Mouse (Mus musculus) urinary bladder, postnatal 25 days (tissue): Measurements from ENCODE around the gene Xylt2.
A peak's percentile ranks its signal among the peaks of the same experiment; 100 is the strongest.
"Not testable (repeated sequence)": the region's sequence is repeated elsewhere in the genome, so short reads cannot be mapped to it uniquely, and the experiment has no call there.

ENCODE experiments used
- DNase-seq: peaks from one replicate; pipeline ENCODE4 v3.0.0; 2022; ENCODE audit warnings: low spot score

Gene Xylt2

GRCm38 (mm10) chr11:94676308-94676707, 1.0 kb downstream of the Xylt2 start:
- no peak for DNase-seq

DNA sequence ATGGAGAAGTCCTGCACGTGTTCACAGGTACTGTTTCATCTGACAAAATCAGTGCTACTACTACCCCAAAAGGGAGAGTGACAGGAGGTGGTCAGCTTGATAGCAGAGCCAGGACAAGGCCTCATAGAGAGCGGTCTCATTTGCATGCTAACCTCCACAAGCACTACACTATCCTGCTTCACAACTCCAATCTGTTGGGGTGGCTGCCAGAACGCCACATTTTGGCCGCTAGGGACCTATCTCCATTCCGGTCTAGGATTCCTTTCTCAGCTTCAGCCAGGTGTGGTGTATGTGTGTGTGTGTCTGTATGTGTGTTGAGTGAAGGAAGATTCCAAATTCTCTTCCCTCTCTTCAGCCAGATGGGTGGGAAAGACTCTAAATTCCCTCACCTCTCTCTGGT, 1.9 kb downstream of the Xylt2 start:
- no peak for DNase-seq

GRCm38 (mm10) chr11:94674984-94675383, 2.3 kb downstream of the Xylt2 start:
- no peak for DNase-seq

- DNase-seq, result no peak
Observed at GRCm38 (mm10) chr11:94665281-94665680, 12.0 kb downstream of the Xylt2 start.

GRCm38 (mm10) chr11:94661344-94661743, 16.0 kb downstream of the Xylt2 start:
- DNase-seq, result no peak

DNA sequence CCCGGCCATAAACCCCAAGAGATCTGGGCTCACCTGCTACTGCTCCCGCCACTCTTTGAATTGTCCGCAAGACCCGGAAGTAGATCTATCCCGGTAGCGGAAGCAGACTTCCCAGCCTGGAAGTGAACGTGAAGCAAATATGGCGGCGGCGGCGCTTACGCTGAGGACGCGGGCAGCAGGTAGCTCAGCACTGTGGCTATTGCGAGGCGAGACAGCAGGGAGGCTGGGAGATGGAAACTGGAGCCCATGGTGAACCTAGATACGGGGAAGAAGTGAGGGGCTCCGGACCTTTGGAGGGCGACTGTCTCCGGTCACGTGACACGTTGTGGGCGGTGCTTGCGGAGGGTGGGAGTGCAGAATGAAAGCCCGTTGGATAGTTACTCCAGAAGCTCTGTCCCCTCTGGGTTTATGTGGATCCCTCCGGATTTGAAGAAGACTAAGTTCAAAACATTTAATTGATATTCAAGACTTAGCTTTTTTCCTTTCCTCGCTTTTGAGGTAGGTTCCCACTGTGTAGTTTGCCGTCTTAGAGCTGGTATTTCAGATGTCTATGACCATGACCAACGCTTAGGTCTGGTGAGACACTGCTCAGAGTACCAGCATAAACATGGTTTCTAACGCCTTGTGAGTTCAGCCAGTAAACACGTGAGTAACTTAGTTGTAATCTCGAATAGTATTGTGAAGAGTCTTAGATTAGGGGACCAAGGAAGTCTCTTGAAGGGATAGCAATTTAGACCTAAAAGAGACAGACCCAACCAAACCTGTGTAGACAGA, 23.5 kb downstream of the Xylt2 start, which contains the start of the genes Mrpl27 and Eme1:
Mrpl27 (plus strand) TSS at position 105 of the 774 bp plus-strand sequence.
Eme1 (minus strand) TSS at position 302 of the 774 bp plus-strand sequence.
- DNase-seq, result peak; percentile 89

- no peak for DNase-seq
Observed at GRCm38 (mm10) chr11:94652973-94653372, 24.3 kb downstream of the Xylt2 start.

- DNase-seq, result not testable (repeated sequence)
Observed at GRCm38 (mm10) chr11:94651241-94651640, 26.1 kb downstream of the Xylt2 start.

GRCm38 (mm10) chr11:94646457-94646856, 30.9 kb downstream of the Xylt2 start:
- no peak for DNase-seq

GRCm38 (mm10) chr11:94644461-94645219, 32.7 kb downstream of the Xylt2 start:
- no peak for DNase-seq

- DNase-seq, result no peak
Observed at GRCm38 (mm10) chr11:94634431-94634830, 42.9 kb downstream of the Xylt2 start.

DNA sequence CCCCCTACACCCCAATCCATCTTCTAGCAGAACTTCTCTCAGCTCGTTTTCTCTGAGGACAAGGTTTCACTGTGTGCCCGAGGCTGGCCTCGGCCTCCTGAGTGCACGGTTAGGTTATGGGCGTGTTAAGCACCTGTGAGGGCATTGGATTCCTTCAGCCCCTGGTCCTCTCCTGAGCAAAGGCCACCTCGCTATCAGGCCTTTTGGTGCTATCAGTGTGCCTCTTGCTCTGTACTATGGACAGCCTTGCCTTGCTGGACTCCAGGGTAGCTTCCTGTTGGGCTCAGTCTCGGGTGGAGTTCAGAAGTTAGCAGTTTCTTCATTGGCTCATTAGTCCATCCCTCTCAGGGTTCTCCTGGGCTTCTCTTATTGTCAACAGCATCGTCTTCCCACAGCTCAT, 44.3 kb downstream of the Xylt2 start:
- DNase-seq, result no peak

DNA sequence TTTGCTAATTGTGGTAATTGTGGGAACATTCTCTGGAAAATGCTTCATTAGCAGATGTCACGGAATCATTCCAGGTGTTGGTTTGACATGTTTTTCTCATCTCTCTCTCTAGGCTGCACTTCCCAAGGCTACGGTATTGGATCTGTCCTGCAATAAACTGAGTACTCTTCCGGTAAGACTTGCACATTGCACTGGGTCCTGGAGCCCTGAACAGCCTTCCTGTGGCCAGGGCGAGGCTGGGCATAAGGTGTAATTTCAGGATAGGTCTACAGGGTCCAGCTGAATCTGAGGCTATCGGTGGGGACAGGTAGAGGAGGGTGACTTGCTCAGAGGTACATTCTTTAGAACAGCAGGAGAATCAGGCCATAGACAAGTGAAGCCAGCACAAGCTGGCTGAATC, 45.3 kb downstream of the Xylt2 start:
- DNase-seq, result no peak

DNA sequence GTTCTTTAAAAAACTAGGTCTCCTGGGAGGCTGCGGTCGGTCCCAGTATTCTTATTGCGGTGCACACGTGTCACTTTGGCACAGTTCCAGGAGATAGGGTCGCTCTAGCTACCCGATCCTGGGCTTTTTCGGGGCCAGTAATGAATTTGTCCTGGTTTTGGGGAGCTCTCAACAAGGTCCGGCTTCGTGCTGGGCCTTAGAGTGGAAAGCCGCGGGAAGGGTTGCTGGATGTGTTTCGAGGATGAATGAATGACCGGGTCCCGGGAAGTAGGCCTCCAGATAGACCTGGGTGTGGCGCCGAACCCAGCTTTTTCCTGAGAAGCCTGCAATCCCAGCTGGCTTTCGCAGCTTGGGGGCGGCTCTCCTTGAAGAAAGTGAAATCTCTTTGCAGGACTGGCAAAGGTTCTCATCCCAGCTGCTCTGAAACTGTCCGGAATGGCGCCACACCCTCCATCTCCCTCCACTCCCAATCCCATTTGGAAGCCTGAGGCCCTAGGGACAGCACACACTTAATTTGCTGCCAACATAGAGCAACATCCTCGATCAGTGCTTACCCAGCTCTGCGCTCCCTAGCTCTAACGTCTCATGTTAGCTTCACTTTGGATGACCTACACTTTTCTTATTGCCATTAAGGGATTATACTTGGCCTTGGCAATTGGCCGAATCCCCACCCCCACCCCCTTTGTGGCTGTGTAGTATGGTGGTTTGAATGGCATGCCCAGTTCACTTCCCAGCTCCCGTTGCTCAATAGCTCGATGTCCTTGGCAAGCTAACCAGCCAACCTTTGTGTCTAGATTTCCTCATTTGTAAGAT, 46.9 kb downstream of the Xylt2 start:
- DNase-seq, result peak; percentile 51

DNA sequence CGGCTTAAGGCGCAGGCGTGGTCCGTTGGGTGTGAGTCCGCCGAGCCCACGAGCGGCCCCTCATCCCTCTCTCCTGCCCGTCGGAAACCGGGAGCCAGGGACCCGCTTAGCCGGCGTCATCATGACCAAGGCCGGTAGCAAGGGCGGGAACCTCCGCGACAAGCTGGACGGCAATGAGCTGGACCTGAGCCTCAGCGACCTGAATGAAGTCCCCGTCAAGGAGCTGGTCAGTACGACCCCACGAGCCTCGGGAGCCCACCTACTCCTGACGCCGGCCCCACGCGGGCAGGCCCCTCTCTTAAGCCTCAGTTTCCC, 47.5 kb downstream of the Xylt2 start:
- no peak for DNase-seq

- DNase-seq, result peak; percentile 97
Observed at GRCm38 (mm10) chr11:94629199-94629883, 48.0 kb downstream of the Xylt2 start, which contains the start of gene Lrrc59. Lrrc59 (plus strand) TSS chr11:94629767.

GRCm38 (mm10) chr11:94622162-94622561, 55.2 kb downstream of the Xylt2 start:
- no peak for DNase-seq

DNA sequence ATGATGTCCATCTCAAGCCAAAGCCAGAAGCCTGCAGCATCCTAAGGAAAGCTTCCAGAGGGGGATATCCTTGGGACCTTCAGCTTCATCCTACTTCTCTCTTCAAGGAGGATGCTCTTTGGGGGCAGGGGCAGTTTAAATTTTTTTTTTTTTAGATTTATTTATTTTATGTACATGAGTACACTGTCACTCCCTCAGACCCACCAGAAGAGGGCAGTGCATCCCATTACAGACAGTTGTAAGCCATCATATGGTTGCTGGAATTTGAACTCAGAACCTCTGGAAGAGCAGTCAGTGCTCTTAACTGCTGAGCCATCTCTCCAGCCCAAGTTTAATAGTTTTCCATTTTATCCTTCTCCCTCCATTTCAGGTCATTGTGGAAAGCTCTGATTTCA, 55.9 kb downstream of the Xylt2 start:
- DNase-seq, result no peak

DNA sequence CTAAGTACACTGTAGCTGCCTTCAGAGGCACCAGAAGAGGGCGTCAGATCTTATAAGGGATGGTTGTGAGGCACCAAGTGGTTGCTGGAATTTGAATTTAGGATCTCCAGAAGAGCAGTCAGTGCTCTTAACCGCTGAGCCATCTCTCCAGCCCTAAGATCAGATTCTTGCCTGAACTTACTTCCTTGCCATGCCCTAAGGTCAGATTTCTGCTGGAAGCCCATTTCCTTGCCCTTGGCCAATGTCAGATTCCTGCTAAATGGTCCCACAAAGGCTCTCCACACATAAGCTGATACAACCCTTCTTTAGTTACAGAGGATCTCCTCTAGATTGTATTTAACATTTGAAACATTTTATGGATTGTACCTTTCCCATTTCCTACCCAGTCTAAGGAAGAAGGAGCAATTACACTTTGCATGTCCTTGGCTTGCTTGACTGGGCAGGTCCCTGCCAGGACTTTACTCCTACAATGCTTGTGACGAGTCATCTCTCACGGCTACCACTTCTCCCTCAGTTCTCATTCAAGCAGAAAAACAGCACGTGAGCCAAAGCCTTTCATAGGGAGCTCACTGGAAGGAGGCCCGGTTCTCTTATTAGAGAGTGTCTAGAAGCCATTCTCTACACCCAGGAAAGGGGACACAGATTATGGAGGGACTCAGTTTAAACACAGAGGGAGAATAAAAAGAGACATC, 56.4 kb downstream of the Xylt2 start:
- no peak for DNase-seq

DNA sequence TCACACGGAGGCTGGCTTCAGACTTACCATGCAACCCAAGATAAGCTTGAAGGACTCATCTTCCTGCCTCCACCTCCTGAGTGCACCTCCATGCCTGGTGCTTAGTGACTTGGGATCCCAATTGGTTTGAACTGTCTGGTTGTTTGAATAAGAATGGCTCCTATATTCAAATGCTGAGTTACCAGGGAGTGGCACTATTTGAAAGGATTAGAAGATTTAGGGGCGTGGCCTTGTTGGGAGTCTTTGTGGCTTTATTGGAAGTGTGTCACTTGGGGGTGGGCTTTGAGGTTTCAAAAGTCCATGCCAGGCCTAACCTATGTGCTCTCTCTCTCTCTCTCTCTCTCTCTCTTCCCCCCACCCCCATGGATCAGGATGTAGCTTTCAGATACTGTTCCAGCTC, 59.7 kb downstream of the Xylt2 start:
- DNase-seq, result no peak

GRCm38 (mm10) chr11:94615494-94615893, 61.8 kb downstream of the Xylt2 start:
- no peak for DNase-seq
